In genomic region chr11:103177815-103178485, GRCm38 (mm10) we compare ENCODE assay signal across 12 mouse cellular contexts. TPM values are rescaled to one million over a fixed set of nuclear protein-coding genes. Genes with fewer than 3 reads are reported as not detected.
DNase-seq lines count a peak whose midpoint lies in the region; ATAC-seq and TF ChIP-seq lines count a peak whose summit lies in the region.
"Had no signal": no experiment of that assay in that cellular context is flagged by ENCODE, and none has a peak within 500 bp of the region (broad histone marks: within the 10 kb centered on the region; RNA-seq: fewer than 3 reads in every experiment).

No protein-coding gene starts in this region.

- H3K4me1 ChIP-seq in heart, embryonic 16.5 days (ENCODE audit: control insufficient read depth, insufficient read depth, low read length), result peaks cover 27% of the 10 kb centered on the region
- H3K4me1 ChIP-seq in bone marrow macrophage, adult 2 months (ENCODE audit: control insufficient read depth, insufficient read depth, low read length), result peaks cover 50% of the 10 kb centered on the region
- H3K4me1 ChIP-seq: limb, embryonic 13.5 days had no signal

- H3K4me2 ChIP-seq in heart, embryonic 16.5 days (ENCODE audit: low read depth, low read length), result no peak overlapping the region
- H3K4me2 ChIP-seq: limb, embryonic 13.5 days had no signal

- H3K9me3 ChIP-seq in heart, embryonic 16.5 days (replicated peaks; ENCODE audit: control insufficient read depth, low read length), result no peaks in the 10 kb centered on the region
- H3K9me3 ChIP-seq: limb, embryonic 13.5 days had no signal

- TF ChIP-seq POLR2A in bone marrow macrophage, adult 2 months (IDR thresholded peaks at IDR 0.05; ENCODE audit: borderline replicate concordance, low read depth, low read length), result peak; percentile 42; the same call in 1 of the 2 replicates

- peak overlapping the region; percentile 71 for H3K27ac ChIP-seq in heart, embryonic 16.5 days (ENCODE audit: low read length)
- H3K27ac ChIP-seq in bone marrow macrophage, adult 2 months (ENCODE audit: insufficient read depth, low read depth, low read length), result peak overlapping the region; percentile 52
- H3K27ac ChIP-seq in macrophage, result peak overlapping the region; percentile 77
- H3K27ac ChIP-seq: limb, embryonic 13.5 days had no signal

- ATAC-seq in heart, embryonic 16.5 days (replicated peaks; ENCODE audit: extremely low read depth, insufficient read depth, low FRiP score), result no peak
- ATAC-seq in CD4-positive, CD25-positive, alpha-beta regulatory T cell, adult 4 months, result peak; percentile 12
- ATAC-seq in frontal cortex, adult (ENCODE audit: low TSS enrichment), result no peak
- ATAC-seq: intestine, postnatal 0 days had no signal

- no peak overlapping the region for H3K9ac ChIP-seq in heart, embryonic 16.5 days (ENCODE audit: low read length)
- H3K9ac ChIP-seq: limb, embryonic 13.5 days had no signal

- DNase-seq in heart, adult 8-10 months (ENCODE audit: low spot score), result no peak
- no peak for DNase-seq in left cerebral cortex, postnatal 10 days (ENCODE audit: extremely low spot score in 1 of 2, low spot score in 2 of 2)
- DNase-seq in layer of hippocampus, postnatal 10 days (ENCODE audit: low spot score in 2 of 2), result no peak
- DNase-seq: midbrain, embryonic 14.5 days had no signal

- no peak overlapping the region for H3K4me3 ChIP-seq in heart, embryonic 16.5 days (ENCODE audit: low read length)
- peak overlapping the region; percentile 36 for H3K4me3 ChIP-seq in bone marrow macrophage, adult 2 months (ENCODE audit: insufficient read depth, low read length)
- peak overlapping the region; percentile 9; the same call in 1 of the 2 replicates for H3K4me3 ChIP-seq in macrophage (ENCODE audit: inconsistent target)
- H3K4me3 ChIP-seq: limb, embryonic 13.5 days had no signal

- TF ChIP-seq CTCF in bone marrow macrophage, adult 2 months (IDR thresholded peaks at IDR 0.05; ENCODE audit: low read depth, low read length), result no peak

- 79% methylated on average over 15 of the region's 15 CpGs for WGBS in heart, embryonic 16.5 days
- WGBS in macrophage (ENCODE audit: missing documents), result 2% methylated on average over 13 of the region's 15 CpGs

- H3K27me3 ChIP-seq in heart, embryonic 16.5 days (ENCODE audit: control insufficient read depth, insufficient read depth, low read length), result peaks cover 6% of the 10 kb centered on the region; the same call in 1 of the 2 replicates

- H3K36me3 ChIP-seq in heart, embryonic 16.5 days (ENCODE audit: control insufficient read depth, insufficient read depth), result no peaks in the 10 kb centered on the region
- peaks cover 27% of the 10 kb centered on the region for H3K36me3 ChIP-seq in macrophage (ENCODE audit: inconsistent target)
- H3K36me3 ChIP-seq: limb, embryonic 13.5 days had no signal

- intact Hi-C loops in left cerebral cortex, postnatal 10 days (cut with DNase I), result no loop called here

- H3K79me2 ChIP-seq in macrophage (ENCODE audit: inconsistent target), result peaks cover 100% of the 10 kb centered on the region

RNA-seq across cellular contexts. Expression of gene Fmnl1, which starts 7.0 kb away (rescaled TPM):
- polyA plus RNA-seq in heart, embryonic 16.5 days (2015; fragmentation: Nextera tagmentation; extraction: Ambion mirVana), result 4.0 and 7.6 TPM in 2 replicates
- total RNA-seq in heart, adult 8-10 months (2022), result 10 to 100 TPM in 3 of 4 experiments, 1 to 10 TPM in 1; 9.3 to 20.1 (median 13.2) TPM
- polyA plus RNA-seq in CD4-positive, CD25-positive, alpha-beta regulatory T cell, adult 4 months (2017; shearing (Covaris generic)), result 10 to 100 TPM; 54.2 to 69.6 TPM
- 216 and 241 TPM in 2 replicates for polyA plus RNA-seq in bone marrow macrophage, adult 2 months (2012; ENCODE audit: insufficient read depth, insufficient read length, missing spikeins)
- total RNA-seq in macrophage (2018; cell fraction: chromatin; rRNA removed), result 100 to 1,000 TPM in 1 of 26 experiments, 10 to 100 TPM in 24, 1 to 10 TPM in 1; 9.8 to 105 (median 44.4) TPM
- total RNA-seq in macrophage (2018; cell fraction: cytosol; rRNA removed), result 10 to 100 TPM; 21.5 to 40.9 (median 34.6) TPM
- 10 to 100 TPM; 15.9 to 81.3 (median 30.8) TPM for total RNA-seq in macrophage (2018; cell fraction: nucleus; rRNA removed)
- 29.0 to 47.4 TPM (median 29.5 TPM) in 3 replicates for polyA plus RNA-seq in macrophage (2018)
- 10 to 100 TPM; 79.5 to 80.7 TPM for total RNA-seq in left cerebral cortex, postnatal 10 days (2021)
- total RNA-seq in layer of hippocampus, postnatal 10 days (2021), result 10 to 100 TPM; 83.4 to 87.0 TPM

RNA-seq across cellular contexts. Expression of gene 1700023F06Rik, which starts 30.4 kb away (rescaled TPM):
- 0.17 and 0.25 TPM in 2 replicates for polyA plus RNA-seq in heart, embryonic 16.5 days (2015; fragmentation: Nextera tagmentation; extraction: Ambion mirVana)
- total RNA-seq in heart, adult 8-10 months (2022), result not detected
- polyA plus RNA-seq in CD4-positive, CD25-positive, alpha-beta regulatory T cell, adult 4 months (2017; shearing (Covaris generic)), result not detected
- not detected in 2 replicates for polyA plus RNA-seq in bone marrow macrophage, adult 2 months (2012; ENCODE audit: insufficient read depth, insufficient read length, missing spikeins)
- not detected for total RNA-seq in macrophage (2018; cell fraction: chromatin; rRNA removed)
- not detected for total RNA-seq in macrophage (2018; cell fraction: cytosol; rRNA removed)
- total RNA-seq in macrophage (2018; cell fraction: nucleus; rRNA removed), result not detected
- polyA plus RNA-seq in macrophage (2018), result not detected in 3 replicates
- total RNA-seq in left cerebral cortex, postnatal 10 days (2021), result 1 to 10 TPM; 1.3 to 1.7 TPM
- total RNA-seq in layer of hippocampus, postnatal 10 days (2021), result 1 to 10 TPM; 1.8 TPM
- total RNA-seq: gastrocnemius, postnatal 4 days had no signal

RNA-seq across cellular contexts. Expression of gene Spata32, which starts 40.3 kb away (rescaled TPM):
- not detected in 2 replicates for polyA plus RNA-seq in heart, embryonic 16.5 days (2015; fragmentation: Nextera tagmentation; extraction: Ambion mirVana)
- total RNA-seq in heart, adult 8-10 months (2022), result not detected
- polyA plus RNA-seq in CD4-positive, CD25-positive, alpha-beta regulatory T cell, adult 4 months (2017; shearing (Covaris generic)), result not detected
- not detected in 2 replicates for polyA plus RNA-seq in bone marrow macrophage, adult 2 months (2012; ENCODE audit: insufficient read depth, insufficient read length, missing spikeins)
- not detected for total RNA-seq in macrophage (2018; cell fraction: chromatin; rRNA removed)
- total RNA-seq in macrophage (2018; cell fraction: cytosol; rRNA removed), result not detected
- not detected for total RNA-seq in macrophage (2018; cell fraction: nucleus; rRNA removed)
- polyA plus RNA-seq in macrophage (2018), result not detected in 3 replicates
- total RNA-seq in left cerebral cortex, postnatal 10 days (2021), result 1 to 10 TPM; 1.6 to 2.0 TPM
- total RNA-seq in layer of hippocampus, postnatal 10 days (2021), result 1 to 10 TPM; 1.3 to 1.4 TPM
- total RNA-seq: gastrocnemius, postnatal 4 days had no signal
- polyA plus RNA-seq: intestine, postnatal 0 days; limb, embryonic 13.5 days had no signal

RNA-seq across cellular contexts. Expression of gene Hexim2, which starts 45.7 kb away (rescaled TPM):
- 6.1 and 7.4 TPM in 2 replicates for polyA plus RNA-seq in heart, embryonic 16.5 days (2015; fragmentation: Nextera tagmentation; extraction: Ambion mirVana)
- 1 to 10 TPM; 1.2 to 2.0 (median 1.9) TPM for total RNA-seq in heart, adult 8-10 months (2022)
- 1 to 10 TPM; 2.3 to 4.5 TPM for polyA plus RNA-seq in CD4-positive, CD25-positive, alpha-beta regulatory T cell, adult 4 months (2017; shearing (Covaris generic))
- 3.1 and 3.6 TPM in 2 replicates for polyA plus RNA-seq in bone marrow macrophage, adult 2 months (2012; ENCODE audit: insufficient read depth, insufficient read length, missing spikeins)
- total RNA-seq in macrophage (2018; cell fraction: chromatin; rRNA removed), result 10 to 100 TPM in 1 of 26 experiments, 1 to 10 TPM in 25; 2.1 to 11.1 (median 5.4) TPM
- 1 to 10 TPM in 24 of 26 experiments, under 1 TPM in 2; 0.91 to 4.9 (median 2.6) TPM for total RNA-seq in macrophage (2018; cell fraction: cytosol; rRNA removed)
- 10 to 100 TPM in 5 of 26 experiments, 1 to 10 TPM in 21; 1.2 to 16.7 (median 6.2) TPM for total RNA-seq in macrophage (2018; cell fraction: nucleus; rRNA removed)
- polyA plus RNA-seq in macrophage (2018), result 0.98 to 2.8 TPM (median 2.6 TPM) in 3 replicates
- 10 to 100 TPM; 20.1 to 20.7 TPM for total RNA-seq in left cerebral cortex, postnatal 10 days (2021)
- total RNA-seq in layer of hippocampus, postnatal 10 days (2021), result 10 to 100 TPM; 14.4 to 16.9 TPM
